Comparison of ENCODE assay signal across 11 mouse cellular contexts in genomic region chr14:47224476-47225325, GRCm38 (mm10). TPM values are rescaled to one million over a fixed set of nuclear protein-coding genes. Genes with fewer than 3 reads are reported as not detected.
A peak's percentile ranks its signal among the peaks of the same experiment; 100 is the strongest.
DNase-seq lines count a peak whose midpoint lies in the region; ATAC-seq lines count a peak whose summit lies in the region.
"Had no signal": no experiment of that assay in that cellular context is flagged by ENCODE, and none has a peak within 500 bp of the region (broad histone marks: within the 10 kb centered on the region; RNA-seq: fewer than 3 reads in every experiment).

No protein-coding gene starts in this region.

- no peak overlapping the region for H3K9ac ChIP-seq in kidney, embryonic 15.5 days
- no peak overlapping the region for H3K9ac ChIP-seq in hindbrain, embryonic 13.5 days
- H3K9ac ChIP-seq: lung, embryonic 15.5 days had no signal

- no peaks in the 10 kb centered on the region for H3K27me3 ChIP-seq in kidney, embryonic 15.5 days
- H3K27me3 ChIP-seq in hindbrain, embryonic 13.5 days = no peaks in the 10 kb centered on the region
- H3K27me3 ChIP-seq: lung, embryonic 15.5 days had no signal

- no peak for ATAC-seq in kidney, embryonic 15.5 days (replicated peaks; ENCODE audit: low FRiP score)
- no peak for ATAC-seq in hindbrain, embryonic 13.5 days (ENCODE audit: low FRiP score)
- ATAC-seq in erythroblast, adult 5-6 weeks (replicated peaks; ENCODE audit: low FRiP score, poor library complexity, severe bottlenecking) = no peak

- H3K36me3 ChIP-seq in kidney, embryonic 15.5 days = no peaks in the 10 kb centered on the region
- H3K36me3 ChIP-seq in hindbrain, embryonic 13.5 days = no peaks in the 10 kb centered on the region
- H3K36me3 ChIP-seq: lung, embryonic 15.5 days had no signal

- H3K4me1 ChIP-seq in kidney, embryonic 15.5 days = no peaks in the 10 kb centered on the region
- no peaks in the 10 kb centered on the region for H3K4me1 ChIP-seq in hindbrain, embryonic 13.5 days (replicated peaks)
- H3K4me1 ChIP-seq: lung, embryonic 15.5 days had no signal

- DNase-seq in kidney, postnatal 14 days = peak; percentile 7
- DNase-seq in B cell, adult 2 months = peak; percentile 35 to 51
- peak; percentile 54 for DNase-seq in Muller cell, postnatal 12 days (ENCODE audit: inconsistent ontology term)
- peak; percentile 47 for DNase-seq in naive thymus-derived CD4-positive, alpha-beta T cell, adult 2 months (ENCODE audit: low read depth)
- DNase-seq in gastrocnemius, adult 18-20 months (ENCODE audit: low spot score) = no peak
- DNase-seq: heart, postnatal 4 days had no signal

- no peaks in the 10 kb centered on the region for H3K9me3 ChIP-seq in kidney, embryonic 15.5 days (replicated peaks)
- no peaks in the 10 kb centered on the region for H3K9me3 ChIP-seq in hindbrain, embryonic 13.5 days
- H3K9me3 ChIP-seq: lung, embryonic 15.5 days had no signal

- WGBS in kidney, embryonic 15.5 days = 84% methylated on average over 10 of the region's 10 CpGs
- whole genome bisulfite sequencing in hindbrain, embryonic 13.5 days = 83% methylated on average over 10 of the region's 10 CpGs

- no peak overlapping the region for H3K27ac ChIP-seq in kidney, embryonic 15.5 days
- no peak overlapping the region for H3K27ac ChIP-seq in hindbrain, embryonic 13.5 days
- H3K27ac ChIP-seq: kidney, postnatal 0 days; lung, embryonic 15.5 days had no signal

- H3K4me2 ChIP-seq in kidney, embryonic 15.5 days = no peak overlapping the region
- no peak overlapping the region for H3K4me2 ChIP-seq in hindbrain, embryonic 13.5 days
- H3K4me2 ChIP-seq: lung, embryonic 15.5 days had no signal

- H3K4me3 ChIP-seq in kidney, embryonic 15.5 days (replicated peaks) = no peak overlapping the region
- H3K4me3 ChIP-seq in hindbrain, embryonic 13.5 days = no peak overlapping the region
- H3K4me3 ChIP-seq: lung, embryonic 15.5 days had no signal

RNA-seq across cellular contexts. Expression of gene Gch1, which starts 35.5 kb away (rescaled TPM):
- polyA plus RNA-seq in kidney, embryonic 15.5 days (2015; fragmentation: Nextera tagmentation; extraction: Ambion mirVana) = 2.4 and 4.1 TPM in 2 replicates
- 3.0 and 4.4 TPM in 2 replicates for polyA plus RNA-seq in hindbrain, embryonic 13.5 days (2015; fragmentation: Nextera tagmentation; extraction: Ambion mirVana)
- 1 to 10 TPM; 1.9 to 3.6 TPM for total RNA-seq in gastrocnemius, adult 18-20 months (2021)
- 131 and 161 TPM in 2 replicates for total RNA-seq in erythroblast, adult 5-6 weeks (2015; ENCODE audit: low replicate concordance)
- total RNA-seq in erythroblast, adult 5-6 weeks (2017; ENCODE audit: low replicate concordance) = 125 and 166 TPM in 2 replicates

RNA-seq across cellular contexts. Expression of gene Wdhd1, which starts 52.0 kb away (rescaled TPM):
- 32.7 and 33.9 TPM in 2 replicates for polyA plus RNA-seq in kidney, embryonic 15.5 days (2015; fragmentation: Nextera tagmentation; extraction: Ambion mirVana)
- 17.7 and 19.9 TPM in 2 replicates for polyA plus RNA-seq in hindbrain, embryonic 13.5 days (2015; fragmentation: Nextera tagmentation; extraction: Ambion mirVana)
- under 1 TPM; 0.40 to 0.53 TPM for total RNA-seq in gastrocnemius, adult 18-20 months (2021)
- total RNA-seq in erythroblast, adult 5-6 weeks (2015; ENCODE audit: low replicate concordance) = 40.3 and 52.7 TPM in 2 replicates
- 82.9 and 164 TPM in 2 replicates for total RNA-seq in erythroblast, adult 5-6 weeks (2017; ENCODE audit: low replicate concordance)

RNA-seq across cellular contexts. Expression of gene Socs4, which starts 52.0 kb away (rescaled TPM):
- 3.7 and 3.8 TPM in 2 replicates for polyA plus RNA-seq in kidney, embryonic 15.5 days (2015; fragmentation: Nextera tagmentation; extraction: Ambion mirVana)
- 3.2 and 3.3 TPM in 2 replicates for polyA plus RNA-seq in hindbrain, embryonic 13.5 days (2015; fragmentation: Nextera tagmentation; extraction: Ambion mirVana)
- total RNA-seq in gastrocnemius, adult 18-20 months (2021) = 1 to 10 TPM; 6.9 to 9.3 TPM
- total RNA-seq in erythroblast, adult 5-6 weeks (2015; ENCODE audit: low replicate concordance) = 17.3 and 23.4 TPM in 2 replicates
- total RNA-seq in erythroblast, adult 5-6 weeks (2017; ENCODE audit: low replicate concordance) = 18.7 and 20.9 TPM in 2 replicates

Comparison
In these comparisons a context has a peak if more than half of its experiments do, and no peak if none do; other contexts are left out.
1. RNA of gene Gch1, which starts 35.5 kb away (total RNA-seq): 125 to 166 TPM in erythroblast, adult 5-6 weeks; 1.9 to 3.6 TPM in gastrocnemius, adult 18-20 months; every median in the first group is over 10 times any median in the second.
2. RNA of gene Wdhd1, which starts 52.0 kb away (total RNA-seq): 40.3 to 164 TPM in erythroblast, adult 5-6 weeks; 0.40 to 0.53 TPM in gastrocnemius, adult 18-20 months; every median in the first group is over 10 times any median in the second.